Mouse (Mus musculus) midbrain, embryonic 15.5 days (tissue): ENCODE measurements at regions not wholly inside any gene's neighbourhood (a gene's known extent, or its start where the extent isn't known, plus 50 kb on each side); places are given as distances from the start of the nearest gene placed in this dataset.

Source experiments
- ATAC-seq: fragments of 200-750 bp; cut with Nextera tagmentation; replicated peaks from 2 replicates; pipeline ENCODE4 v1.8.0; 2017; ENCODE audit warnings: moderate TSS enrichment
- H3K27ac ChIP-seq: fragments of 300-500 bp; sonication (generic); 2 replicates; pipeline ENCODE4 v1.5.1; 2015; ENCODE audit warnings: mild to moderate bottlenecking, inconsistent platforms
- H3K27me3 ChIP-seq: fragments of 300-500 bp; sonication (generic); replicated peaks from 2 replicates; pipeline ENCODE4 v1.6.1; 2015; ENCODE audit warnings: inconsistent platforms
- H3K36me3 ChIP-seq: fragments of 300-500 bp; sonication (generic); replicated peaks from 2 replicates; pipeline ENCODE4 v1.6.1; 2015; ENCODE audit warnings: inconsistent platforms
- H3K4me1 ChIP-seq: fragments of 300-500 bp; sonication (generic); 2 replicates; pipeline ENCODE4 v1.6.1; 2015; ENCODE audit warnings: inconsistent platforms
- H3K4me2 ChIP-seq: fragments of 300-500 bp; sonication (generic); 2 replicates; pipeline ENCODE4 v1.6.1; 2015; ENCODE audit warnings: inconsistent platforms, mild to moderate bottlenecking, moderate library complexity
- H3K4me3 ChIP-seq: fragments of 300-500 bp; sonication (generic); 2 replicates; pipeline ENCODE4 v1.5.1; 2015; ENCODE audit warnings: mild to moderate bottlenecking, inconsistent platforms
- H3K9ac ChIP-seq: fragments of 300-500 bp; sonication (generic); 2 replicates; pipeline ENCODE4 v1.6.1; 2015; ENCODE audit warnings: mild to moderate bottlenecking, inconsistent platforms
- H3K9me3 ChIP-seq: fragments of 300-500 bp; sonication (generic); 2 replicates; pipeline ENCODE4 v1.6.1; 2016; ENCODE audit warnings: inconsistent platforms
- WGBS: fragments of 180-500 bp; shearing (Covaris S2); methylation state at CpG from one replicate; pipeline ENCODE4 v1.1.7; 2015; ENCODE audit warnings: mixed read lengths; 5-methylcytosine and 5-hydroxymethylcytosine counted together

- no peaks in the 10 kb centered on the region for H3K36me3 ChIP-seq
- ATAC-seq, result no peak
- no peaks in the 10 kb centered on the region for H3K9me3 ChIP-seq
- no peak overlapping the region for H3K9ac ChIP-seq
- H3K4me2 ChIP-seq, result no peak overlapping the region
- H3K27me3 ChIP-seq, result no peaks in the 10 kb centered on the region
- 62% methylated on average over 1 of the region's 1 CpGs for WGBS
- H3K27ac ChIP-seq, result no peak overlapping the region
- no peaks in the 10 kb centered on the region for H3K4me1 ChIP-seq
- H3K4me3 ChIP-seq, result no peak overlapping the region
Observed at GRCm38 (mm10) chr14:9150841-9151240, 484.8 kb upstream of the 4930452B06Rik start.

GRCm38 (mm10) chr14:9146595-9147219 is 480.7 kb upstream of the 4930452B06Rik start:
- Histone ChIP-seq H3K27ac (no peak overlapping the region), H3K36me3 (no peaks in the 10 kb centered on the region), H3K4me3 (no peak overlapping the region), H3K4me1 (no peaks in the 10 kb centered on the region), H3K9ac (no peak overlapping the region), H3K4me2 (no peak overlapping the region), H3K27me3 (no peaks in the 10 kb centered on the region), H3K9me3 (no peaks in the 10 kb centered on the region)
- 83% methylated on average over 4 of the region's 4 CpGs for WGBS
- ATAC-seq, result no peak

GRCm38 (mm10) chr14:9105708-9106107 is 439.7 kb upstream of the 4930452B06Rik start:
- ATAC-seq, result no peak
- Histone ChIP-seq H3K9ac (no peak overlapping the region), H3K27me3 (no peaks in the 10 kb centered on the region), H3K9me3 (no peaks in the 10 kb centered on the region), H3K4me1 (no peaks in the 10 kb centered on the region), H3K27ac (no peak overlapping the region), H3K4me3 (no peak overlapping the region), H3K36me3 (no peaks in the 10 kb centered on the region), H3K4me2 (no peak overlapping the region)
- 71% methylated on average over 1 of the region's 1 CpGs for WGBS

- H3K4me3 ChIP-seq, result no peak overlapping the region
- 81% methylated on average over 5 of the region's 5 CpGs for WGBS
- no peak for ATAC-seq
Observed at GRCm38 (mm10) chr14:9089625-9090326, 423.7 kb upstream of the 4930452B06Rik start.

GRCm38 (mm10) chr14:9087103-9087502 is 421.1 kb upstream of the 4930452B06Rik start:
- ATAC-seq, result no peak
- Histone ChIP-seq H3K4me1 (no peaks in the 10 kb centered on the region), H3K9ac (no peak overlapping the region), H3K9me3 (no peaks in the 10 kb centered on the region), H3K27ac (no peak overlapping the region), H3K36me3 (no peaks in the 10 kb centered on the region), H3K4me3 (no peak overlapping the region), H3K4me2 (no peak overlapping the region), H3K27me3 (no peaks in the 10 kb centered on the region)

More at GRCm38 (mm10) chr14:9089625-9090326, 423.7 kb upstream of the 4930452B06Rik start:
- H3K9me3 ChIP-seq, result no peaks in the 10 kb centered on the region
- no peak overlapping the region for H3K4me2 ChIP-seq
- H3K36me3 ChIP-seq, result no peaks in the 10 kb centered on the region
- no peaks in the 10 kb centered on the region for H3K4me1 ChIP-seq
- no peak overlapping the region for H3K27ac ChIP-seq
- H3K9ac ChIP-seq, result no peak overlapping the region
- no peaks in the 10 kb centered on the region for H3K27me3 ChIP-seq

GRCm38 (mm10) chr14:9079632-9080031 is 413.6 kb upstream of the 4930452B06Rik start:
- Histone ChIP-seq H3K4me3 (no peak overlapping the region), H3K9ac (no peak overlapping the region), H3K27ac (no peak overlapping the region), H3K9me3 (no peaks in the 10 kb centered on the region), H3K4me2 (no peak overlapping the region), H3K36me3 (no peaks in the 10 kb centered on the region), H3K27me3 (no peaks in the 10 kb centered on the region), H3K4me1 (no peaks in the 10 kb centered on the region)
- 79% methylated on average over 2 of the region's 2 CpGs for WGBS
- no peak for ATAC-seq

GRCm38 (mm10) chr14:9079014-9079413 is 413.0 kb upstream of the 4930452B06Rik start:
- no peak overlapping the region for H3K4me2 ChIP-seq
- 89% methylated on average over 1 of the region's 1 CpGs for WGBS
- no peak overlapping the region for H3K27ac ChIP-seq
- no peak overlapping the region for H3K4me3 ChIP-seq
- no peaks in the 10 kb centered on the region for H3K27me3 ChIP-seq
- no peaks in the 10 kb centered on the region for H3K4me1 ChIP-seq
- H3K9me3 ChIP-seq, result no peaks in the 10 kb centered on the region
- H3K9ac ChIP-seq, result no peak overlapping the region
- ATAC-seq, result no peak
- H3K36me3 ChIP-seq, result no peaks in the 10 kb centered on the region

- no peaks in the 10 kb centered on the region for H3K4me1 ChIP-seq
- no peaks in the 10 kb centered on the region for H3K27me3 ChIP-seq
- no peak overlapping the region for H3K4me3 ChIP-seq
- no peak overlapping the region for H3K9ac ChIP-seq
- H3K9me3 ChIP-seq, result no peaks in the 10 kb centered on the region
- ATAC-seq, result no peak
- no peaks in the 10 kb centered on the region for H3K36me3 ChIP-seq
- no peak overlapping the region for H3K27ac ChIP-seq
- H3K4me2 ChIP-seq, result no peak overlapping the region
- WGBS, result 80% methylated on average over 3 of the region's 3 CpGs
Observed at GRCm38 (mm10) chr14:9071176-9071575, 405.1 kb upstream of the 4930452B06Rik start.

GRCm38 (mm10) chr14:9060058-9060457 is 394.0 kb upstream of the 4930452B06Rik start:
- 76% methylated on average over 9 of the region's 9 CpGs for WGBS
- H3K4me3 ChIP-seq, result no peak overlapping the region
- no peaks in the 10 kb centered on the region for H3K9me3 ChIP-seq
- no peak for ATAC-seq
- H3K4me1 ChIP-seq, result no peaks in the 10 kb centered on the region
- H3K9ac ChIP-seq, result no peak overlapping the region
- H3K27me3 ChIP-seq, result no peaks in the 10 kb centered on the region
- H3K36me3 ChIP-seq, result no peaks in the 10 kb centered on the region
- no peak overlapping the region for H3K27ac ChIP-seq
- H3K4me2 ChIP-seq, result no peak overlapping the region

GRCm38 (mm10) chr14:9028811-9029210 is 362.8 kb upstream of the 4930452B06Rik start:
- Histone ChIP-seq H3K9me3 (no peaks in the 10 kb centered on the region), H3K4me2 (no peak overlapping the region), H3K27ac (peak overlapping the region; percentile 35; the same call in 1 of the 2 replicates), H3K4me1 (peaks cover 10% of the 10 kb centered on the region), H3K36me3 (no peaks in the 10 kb centered on the region), H3K4me3 (no peak overlapping the region), H3K9ac (no peak overlapping the region), H3K27me3 (no peaks in the 10 kb centered on the region)
- WGBS, result 46% methylated on average over 6 of the region's 6 CpGs
- ATAC-seq, result peak; percentile 85; the same call in 1 of the 2 replicates

- Histone ChIP-seq H3K36me3 (no peaks in the 10 kb centered on the region), H3K27ac (no peak overlapping the region), H3K27me3 (no peaks in the 10 kb centered on the region), H3K9ac (no peak overlapping the region), H3K9me3 (0 out of 2 replicates have a peak, but pooled peaks cover 5% of the 10 kb centered on the region), H3K4me3 (no peak overlapping the region), H3K4me1 (no peaks in the 10 kb centered on the region), H3K4me2 (no peak overlapping the region)
- WGBS, result 88% methylated on average over 6 of the region's 6 CpGs
- no peak for ATAC-seq
Observed at GRCm38 (mm10) chr14:9015826-9016225, 349.8 kb upstream of the 4930452B06Rik start.

GRCm38 (mm10) chr14:9003034-9003433 is 337.0 kb upstream of the 4930452B06Rik start:
- ATAC-seq, result no peak
- WGBS, result 58% methylated on average over 2 of the region's 2 CpGs
- Histone ChIP-seq H3K4me1 (no peaks in the 10 kb centered on the region), H3K4me3 (no peak overlapping the region), H3K9ac (no peak overlapping the region), H3K4me2 (no peak overlapping the region), H3K36me3 (no peaks in the 10 kb centered on the region), H3K9me3 (no peaks in the 10 kb centered on the region), H3K27ac (no peak overlapping the region), H3K27me3 (no peaks in the 10 kb centered on the region)
